Mouse (Mus musculus): Measurements from ENCODE around the gene Gm10961.

The Gm10961 gene

DNA sequence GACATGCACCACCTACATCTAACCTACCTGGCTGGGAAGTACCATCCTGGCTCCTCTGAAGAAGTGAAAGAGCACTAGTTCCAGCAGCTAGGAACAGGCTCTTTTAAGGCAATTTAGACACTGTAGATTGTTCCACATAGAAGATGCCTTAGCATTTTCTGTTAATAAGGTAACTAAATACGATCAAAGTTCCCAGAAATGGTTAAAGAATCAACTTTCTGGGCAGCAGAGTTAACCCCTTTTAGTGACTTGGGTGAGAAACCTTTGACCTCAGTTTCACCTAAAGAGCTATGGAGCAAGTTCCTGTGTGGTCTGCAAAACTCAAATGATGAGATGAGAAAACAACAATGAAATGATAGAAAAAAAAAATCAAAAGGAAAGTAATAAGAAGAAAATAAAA, 33.5 kb downstream of the Gm10961 start:
- no peak for DNase-seq (ENCODE audit: low spot score)

- DNase-seq (ENCODE audit: low spot score): no peak
These were observed 36.3 kb downstream of the Gm10961 start for GRCm38 (mm10) chr3:107667426-107667825.

DNA sequence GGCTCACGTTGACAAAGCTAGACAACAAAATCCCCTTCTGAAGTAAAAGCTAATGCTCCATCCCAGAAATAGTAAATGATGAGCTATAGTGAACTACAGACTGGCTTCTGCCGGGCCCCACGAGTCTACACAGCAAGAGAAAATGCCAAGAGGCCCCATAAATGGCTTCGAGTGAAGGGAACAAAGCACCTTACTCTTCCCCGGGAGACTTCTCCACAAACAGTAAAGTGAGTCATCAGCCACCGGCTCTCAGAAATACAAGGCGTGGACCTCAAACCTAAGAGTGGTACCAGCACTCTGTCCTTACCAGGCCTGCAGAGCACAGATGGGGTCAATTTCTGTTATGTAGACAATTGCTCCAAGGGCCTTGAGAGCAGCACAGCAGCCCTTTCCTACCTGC, 37.7 kb downstream of the Gm10961 start:
- no peak for DNase-seq (ENCODE audit: low spot score)

GRCm38 (mm10) chr3:107670500-107670899, 39.4 kb downstream of the Gm10961 start:
- no peak for DNase-seq (ENCODE audit: low spot score)

DNA sequence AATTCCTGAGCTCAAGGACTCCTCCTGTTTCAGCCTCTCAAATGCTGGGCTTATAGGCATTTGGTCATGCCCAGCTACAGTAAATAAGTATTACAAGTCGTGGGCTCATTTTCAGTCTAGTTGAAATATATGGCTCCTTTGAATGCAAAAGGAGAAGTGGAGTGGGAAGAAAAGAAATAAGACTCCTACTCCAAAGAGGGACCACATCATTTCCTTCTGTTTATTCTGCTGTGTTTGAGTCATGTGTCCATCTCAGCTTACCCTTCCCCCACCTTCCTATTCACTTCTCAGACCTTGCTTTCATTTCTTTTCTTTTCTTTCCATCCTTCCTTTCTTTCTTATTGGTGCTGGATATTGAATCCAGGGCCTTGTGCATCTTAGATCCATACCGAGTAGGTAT, 40.4 kb downstream of the Gm10961 start:
- no peak for DNase-seq (ENCODE audit: low spot score)

GRCm38 (mm10) chr3:107680790-107681576, 49.9 kb downstream of the Gm10961 start:
- no peak for DNase-seq (ENCODE audit: low spot score)

Measured in ovary, adult 18-20 months (tissue).